Mouse (Mus musculus) 3134 (cell line): ENCODE results near the gene Slc7a15.
A peak's percentile ranks its signal among the peaks of the same experiment; 100 is the strongest.
"Not testable (repeated sequence)": the region's sequence is repeated elsewhere in the genome, so short reads cannot be mapped to it uniquely, and the experiment has no call there.

Source experiments
- DNase-seq: peaks from one replicate; pipeline ENCODE4 v3.0.0-alpha.2; 2011; ENCODE audit warnings: low spot score; ENCODE audit not compliant: insufficient read length; ENCODE audit errors: extremely low read depth

Slc7a15 gene

GRCm38 (mm10) chr12:8562213-8562612, 36.7 kb downstream of the Slc7a15 start:
- DNase-seq = not testable (repeated sequence)

- DNase-seq = not testable (repeated sequence)
Observed at GRCm38 (mm10) chr12:8559876-8560275, 39.0 kb downstream of the Slc7a15 start.

DNA sequence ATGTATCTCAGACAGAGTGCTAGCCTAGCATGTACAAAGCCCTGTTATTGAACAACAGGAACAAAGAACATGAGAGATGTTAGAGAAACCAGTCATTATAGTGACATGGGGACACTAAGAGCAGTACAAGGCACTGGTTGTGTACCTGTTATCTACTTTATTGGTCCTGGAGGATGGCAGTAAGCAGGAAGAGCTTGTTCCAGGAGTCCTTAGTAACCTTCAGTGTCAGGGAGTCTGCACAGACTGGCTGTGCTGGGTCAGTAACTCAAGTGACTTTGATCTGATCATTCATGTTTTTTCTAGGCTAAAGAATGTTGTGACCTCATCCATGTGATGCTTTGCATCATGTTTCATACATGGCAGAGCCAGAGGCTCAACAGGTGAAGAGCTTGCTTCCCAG, 42.7 kb downstream of the Slc7a15 start:
- no peak for DNase-seq

DNA sequence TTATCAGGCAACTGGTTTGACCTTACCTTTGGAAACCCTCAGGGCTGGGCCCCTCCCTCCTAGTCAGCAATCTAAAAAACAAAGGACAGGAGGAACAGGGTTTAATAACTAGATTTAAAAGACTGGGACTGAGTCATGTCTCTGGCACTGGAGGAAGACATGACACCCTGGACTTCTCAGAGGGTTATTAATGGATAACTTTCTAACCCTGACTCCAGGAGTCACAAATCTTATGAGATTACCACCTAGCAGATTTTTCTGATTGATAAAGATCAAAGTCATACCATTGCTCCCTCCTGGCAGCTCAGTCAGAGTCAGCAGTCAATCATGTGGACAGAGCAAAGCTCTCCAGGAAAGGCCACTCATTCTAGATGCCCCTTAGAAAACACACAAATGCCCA, 43.4 kb downstream of the Slc7a15 start:
- DNase-seq = no peak

- peak; percentile 75 for DNase-seq
Observed at GRCm38 (mm10) chr12:8547357-8547756, 51.5 kb downstream of the Slc7a15 start.

DNA sequence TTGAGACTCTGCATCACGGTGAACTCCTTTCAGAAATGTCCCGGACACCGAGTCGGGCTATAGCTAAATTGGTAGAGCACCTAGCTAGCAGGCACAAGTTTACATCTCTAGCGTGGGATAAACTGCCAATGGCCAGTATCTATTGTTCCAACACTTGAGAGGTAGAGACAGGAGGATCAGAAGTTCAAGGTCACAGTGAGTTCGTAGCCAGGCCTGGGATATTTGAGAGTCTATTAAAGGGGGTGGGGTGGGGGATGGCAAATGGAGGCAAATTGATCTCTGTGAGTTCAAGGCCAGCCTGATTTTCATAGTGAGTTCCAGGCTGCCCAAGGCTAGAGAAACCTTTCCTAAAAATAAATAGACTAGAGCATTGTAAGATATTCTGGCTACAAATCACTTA, 52.1 kb downstream of the Slc7a15 start:
- no peak for DNase-seq

DNA sequence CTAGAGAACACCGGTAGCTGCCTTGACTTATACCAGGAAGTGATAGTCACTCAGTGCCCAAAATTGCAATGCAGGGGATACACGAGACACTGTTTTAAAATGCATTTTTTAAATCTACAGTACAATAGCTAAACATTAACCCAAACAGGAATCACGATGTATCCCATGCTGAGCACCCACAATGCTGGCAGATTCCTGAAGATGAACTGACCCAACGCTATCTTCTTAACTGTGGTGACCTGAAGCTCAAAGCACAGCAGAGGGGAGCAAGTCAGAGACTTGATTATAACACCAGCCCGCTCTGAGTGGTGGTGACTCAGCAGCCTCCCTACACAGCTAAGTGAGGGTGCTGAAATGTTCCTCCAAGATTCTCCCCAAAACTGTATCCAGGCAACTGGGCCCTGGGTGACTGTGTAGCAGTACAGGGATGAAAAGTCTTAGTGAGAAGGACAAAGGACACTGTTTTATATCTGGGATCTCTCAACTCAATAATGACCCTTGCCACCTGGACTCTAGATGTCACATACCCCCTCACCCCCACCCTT, 53.7 kb downstream of the Slc7a15 start:
- no peak for DNase-seq

DNA sequence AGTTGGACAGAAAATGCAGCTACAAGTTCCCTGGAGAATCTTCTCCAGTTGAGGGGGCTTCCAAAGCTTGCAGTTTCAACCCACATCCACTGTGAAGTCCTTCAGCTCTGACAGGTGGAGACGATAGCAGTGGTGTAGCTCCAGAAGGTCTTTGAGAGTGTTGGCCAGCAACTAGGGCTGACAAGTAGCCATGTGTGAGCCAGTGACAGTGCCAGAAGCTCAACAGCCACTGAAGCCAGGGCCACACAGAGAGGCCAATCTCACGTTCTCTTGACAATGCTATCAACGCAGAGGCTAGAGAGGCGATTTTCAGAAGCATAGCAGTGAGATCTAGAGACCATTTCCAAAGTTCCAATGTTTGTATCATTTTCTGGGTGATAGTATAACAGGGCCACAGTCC, 56.5 kb downstream of the Slc7a15 start:
- no peak for DNase-seq

GRCm38 (mm10) chr12:8539471-8539870, 59.4 kb downstream of the Slc7a15 start:
- DNase-seq = no peak

DNA sequence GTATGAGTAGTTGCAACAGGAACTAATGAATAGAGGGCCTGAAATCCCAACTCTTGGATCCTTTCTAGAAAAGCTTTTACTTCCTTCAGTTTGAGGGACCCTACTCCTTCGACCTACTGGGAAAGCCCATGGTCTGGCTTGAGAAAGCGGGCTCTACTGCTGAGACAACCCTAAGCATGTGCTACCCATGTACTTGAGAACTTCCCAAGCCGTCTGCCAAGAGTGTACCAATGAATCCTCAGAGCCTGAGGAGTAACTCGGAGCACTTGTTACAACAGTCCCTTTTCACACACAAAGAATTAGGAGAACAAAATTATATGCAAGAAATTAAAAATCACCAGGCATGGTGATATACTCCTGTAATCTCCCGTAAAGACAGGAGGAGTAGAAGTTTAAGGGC, 61.6 kb downstream of the Slc7a15 start:
- no peak for DNase-seq

DNA sequence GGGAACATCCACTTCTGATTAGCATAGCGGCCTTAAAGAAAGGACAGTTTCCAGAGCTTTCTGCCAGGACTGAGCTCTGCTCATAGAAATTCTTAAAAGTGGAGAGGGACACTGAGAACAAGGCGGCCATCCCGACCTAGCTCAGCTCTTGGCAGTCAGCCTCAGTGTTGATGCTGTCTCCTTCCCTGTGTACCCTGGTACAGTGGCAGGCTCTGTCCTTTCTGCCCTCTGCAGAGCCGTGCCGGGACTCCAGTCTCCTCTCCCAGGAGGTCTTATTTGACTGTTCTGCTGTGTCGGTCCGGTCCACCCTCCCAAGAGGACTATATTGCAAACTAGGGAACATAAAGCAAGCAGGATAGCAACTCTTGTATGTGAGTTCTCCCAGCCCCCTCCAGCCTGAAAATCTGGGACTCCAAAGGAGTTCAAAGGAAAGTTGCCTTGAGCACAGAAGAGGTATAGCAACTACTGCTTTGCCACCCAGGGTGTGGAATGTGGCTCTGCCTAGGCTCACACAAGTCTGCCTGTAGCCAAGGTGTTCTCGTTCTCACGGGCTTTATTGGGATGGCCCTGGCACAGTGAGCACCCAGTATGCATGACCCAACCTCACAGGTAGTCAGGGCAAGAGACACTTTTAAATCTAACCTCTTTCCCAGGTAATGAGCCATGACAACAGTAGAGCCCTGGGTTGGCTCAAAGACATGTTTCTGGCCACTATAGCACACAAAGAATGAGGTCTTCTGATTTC, 62.5 kb downstream of the Slc7a15 start:
- no peak for DNase-seq

- DNase-seq = no peak
Observed at GRCm38 (mm10) chr12:8535596-8535995, 63.3 kb downstream of the Slc7a15 start.

DNA sequence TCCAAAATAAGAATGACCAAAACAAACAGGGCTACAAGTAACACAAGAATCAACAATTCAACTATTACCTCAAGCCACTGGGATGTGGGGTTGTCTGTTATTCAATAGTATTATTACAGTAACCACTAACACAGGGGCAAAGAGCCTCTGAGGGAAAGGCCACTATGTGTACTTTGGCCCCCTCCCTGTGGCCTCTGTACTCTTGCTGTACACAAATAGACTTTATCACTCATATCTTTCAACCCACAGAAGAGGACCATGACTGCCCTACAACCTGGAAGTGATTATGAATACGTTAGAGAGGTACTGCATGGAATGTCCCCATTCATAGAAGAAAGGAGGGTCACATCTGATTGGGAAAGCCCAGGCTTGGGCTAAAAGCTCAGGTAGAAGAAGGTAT, 64.0 kb downstream of the Slc7a15 start:
- DNase-seq = no peak

DNA sequence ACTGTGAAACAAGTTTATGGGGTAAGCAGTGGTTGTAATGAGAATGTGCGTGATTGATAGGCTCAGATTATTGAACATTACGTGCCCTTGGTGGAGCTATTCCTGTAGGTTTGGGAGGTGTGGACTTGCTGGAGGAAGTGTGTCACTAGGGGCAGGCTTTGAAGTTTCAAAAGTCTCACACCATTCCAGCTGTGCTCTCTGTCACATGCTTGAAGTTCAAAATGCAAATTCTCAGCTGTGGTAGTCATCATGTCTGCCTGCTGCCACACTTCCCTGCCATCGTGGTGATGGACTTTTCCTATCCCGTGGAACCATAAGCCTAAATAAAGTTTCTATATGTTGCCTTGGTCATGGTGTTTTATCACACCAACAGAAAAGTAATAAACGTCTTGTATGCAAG, 71.1 kb downstream of the Slc7a15 start:
- no peak for DNase-seq

DNA sequence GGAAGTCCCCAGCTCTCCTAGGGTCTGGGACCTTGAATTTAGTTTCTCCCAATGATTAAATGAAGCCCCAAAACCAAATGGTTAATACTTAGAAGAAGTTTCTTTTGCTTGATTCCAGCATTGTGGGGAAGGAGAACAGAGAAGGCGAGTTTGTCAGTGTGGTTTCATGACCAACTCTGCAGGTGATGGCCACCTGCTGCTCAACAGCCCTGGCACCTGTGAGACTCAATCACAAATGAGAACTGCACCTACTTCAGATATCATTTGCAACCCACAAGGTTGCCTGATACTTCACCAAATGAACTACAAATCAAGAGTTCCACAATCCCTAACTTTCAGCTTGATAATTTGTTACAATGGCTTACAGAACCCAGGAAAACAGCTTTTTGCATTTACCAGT, 71.7 kb downstream of the Slc7a15 start:
- DNase-seq = no peak

- no peak for DNase-seq
Observed at GRCm38 (mm10) chr12:8524062-8524461, 74.8 kb downstream of the Slc7a15 start.

DNA sequence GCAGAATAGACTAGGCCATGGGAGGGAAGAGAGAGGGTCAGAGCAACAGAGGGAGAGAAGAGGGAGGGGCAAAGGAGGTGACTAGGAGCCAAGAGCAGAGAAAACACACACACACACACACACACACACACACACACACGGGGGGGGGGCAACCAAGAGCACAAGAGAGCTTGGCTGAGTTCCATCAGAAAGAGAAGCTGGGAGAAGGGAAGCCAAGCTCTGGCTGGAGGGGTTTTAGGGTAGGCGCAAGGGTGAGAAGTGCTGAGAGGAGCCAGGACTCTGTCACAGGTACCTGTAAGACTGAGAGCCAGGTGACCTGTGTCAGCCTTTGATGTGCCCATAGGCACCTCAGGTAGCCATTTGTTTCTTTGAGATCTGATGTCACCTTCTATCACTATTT, 76.2 kb downstream of the Slc7a15 start:
- no peak for DNase-seq

DNA sequence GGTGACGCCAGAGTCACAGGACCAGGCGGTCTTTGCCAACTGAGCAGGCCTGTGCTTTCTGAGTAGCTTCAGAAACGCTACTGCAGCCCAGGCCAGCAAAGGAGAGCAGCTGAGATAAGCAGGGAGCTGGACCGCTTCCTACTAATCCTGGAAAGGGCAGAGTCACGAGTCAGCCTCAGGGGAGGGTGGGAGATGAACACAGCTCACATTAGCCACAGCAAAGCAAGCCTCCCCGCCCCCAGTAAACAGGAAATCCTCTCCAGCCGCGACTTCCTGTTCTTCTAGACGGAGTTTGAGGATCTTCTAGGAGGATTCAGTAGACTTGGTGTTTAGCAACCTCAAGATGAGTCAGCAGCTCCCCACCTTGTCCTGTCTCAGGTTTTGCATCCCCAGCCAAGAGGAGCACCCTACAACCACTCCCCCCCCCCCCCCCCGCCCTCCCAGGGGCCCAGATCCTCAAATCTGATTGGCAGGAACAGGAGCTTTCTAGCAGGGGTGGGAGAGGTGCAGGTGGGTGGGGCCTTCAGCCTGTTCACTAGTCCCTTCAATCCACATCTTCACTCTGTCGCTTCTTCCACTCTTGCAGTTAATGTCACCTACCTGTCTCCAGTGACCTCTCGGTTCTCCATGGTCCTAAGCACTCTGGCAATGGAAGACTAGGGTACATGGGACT, 77.4 kb downstream of the Slc7a15 start:
- peak; percentile 73 for DNase-seq

- DNase-seq = peak; percentile 81
Observed at GRCm38 (mm10) chr12:8519431-8520160, 79.3 kb downstream of the Slc7a15 start.

- peak; percentile 61 for DNase-seq
Observed at GRCm38 (mm10) chr12:8511037-8511882, 87.6 kb downstream of the Slc7a15 start.
